Mouse (Mus musculus): ENCODE data around the gene Eef1a2.

DNA sequence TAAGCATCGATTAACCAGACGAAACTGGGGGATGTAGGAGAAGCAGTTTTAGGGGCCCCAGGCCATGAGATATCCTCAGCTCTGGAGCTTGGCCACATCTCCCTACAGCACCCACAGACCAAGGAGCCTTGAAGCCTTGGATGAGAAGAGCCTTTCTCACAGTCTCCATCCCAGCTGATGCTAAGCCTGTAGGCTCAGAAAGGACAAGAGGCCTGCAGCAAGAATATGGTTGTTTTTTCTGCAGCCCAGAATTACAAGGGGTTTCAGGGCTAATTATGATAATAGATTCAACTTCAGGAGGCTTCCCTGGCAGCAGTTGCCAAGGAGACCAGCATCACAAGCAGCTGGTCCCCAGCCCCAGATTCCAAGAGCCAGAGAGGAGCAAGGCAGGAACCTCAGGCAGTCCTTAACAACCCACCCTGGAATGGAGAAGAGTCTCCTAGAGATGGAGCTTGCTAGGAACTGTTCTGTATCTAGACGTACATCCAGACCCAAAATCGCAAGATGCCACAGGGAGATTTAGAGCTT is 35.8 kb downstream of the Eef1a2 start:
- no peak for TF ChIP-seq POLR2A (IDR thresholded peaks at IDR 0.05; ENCODE audit: control insufficient read depth, low read depth, low read length)
- TF ChIP-seq CTCF (IDR thresholded peaks at IDR 0.05; ENCODE audit: control insufficient read depth, insufficient read depth, insufficient replicate concordance, low read depth, low read length) = no peak
